Mouse (Mus musculus): ENCODE results near the gene Hist1h2br.

- TF ChIP-seq CTCF (conservative IDR thresholded peaks at IDR 0.05; ENCODE audit: insufficient read depth, insufficient read length, low read depth, low read length), result no peak
- TF ChIP-seq POLR2A (IDR thresholded peaks at IDR 0.05; ENCODE audit: low read depth, low read length), result no peak
Observed at GRCm38 (mm10) chr13:21855698-21856162, 22.2 kb downstream of the Hist1h2br start.

Data from kidney, adult 2 months (tissue).